Mouse (Mus musculus): ENCODE data around the gene Coro2a.

The Coro2a gene

DNA sequence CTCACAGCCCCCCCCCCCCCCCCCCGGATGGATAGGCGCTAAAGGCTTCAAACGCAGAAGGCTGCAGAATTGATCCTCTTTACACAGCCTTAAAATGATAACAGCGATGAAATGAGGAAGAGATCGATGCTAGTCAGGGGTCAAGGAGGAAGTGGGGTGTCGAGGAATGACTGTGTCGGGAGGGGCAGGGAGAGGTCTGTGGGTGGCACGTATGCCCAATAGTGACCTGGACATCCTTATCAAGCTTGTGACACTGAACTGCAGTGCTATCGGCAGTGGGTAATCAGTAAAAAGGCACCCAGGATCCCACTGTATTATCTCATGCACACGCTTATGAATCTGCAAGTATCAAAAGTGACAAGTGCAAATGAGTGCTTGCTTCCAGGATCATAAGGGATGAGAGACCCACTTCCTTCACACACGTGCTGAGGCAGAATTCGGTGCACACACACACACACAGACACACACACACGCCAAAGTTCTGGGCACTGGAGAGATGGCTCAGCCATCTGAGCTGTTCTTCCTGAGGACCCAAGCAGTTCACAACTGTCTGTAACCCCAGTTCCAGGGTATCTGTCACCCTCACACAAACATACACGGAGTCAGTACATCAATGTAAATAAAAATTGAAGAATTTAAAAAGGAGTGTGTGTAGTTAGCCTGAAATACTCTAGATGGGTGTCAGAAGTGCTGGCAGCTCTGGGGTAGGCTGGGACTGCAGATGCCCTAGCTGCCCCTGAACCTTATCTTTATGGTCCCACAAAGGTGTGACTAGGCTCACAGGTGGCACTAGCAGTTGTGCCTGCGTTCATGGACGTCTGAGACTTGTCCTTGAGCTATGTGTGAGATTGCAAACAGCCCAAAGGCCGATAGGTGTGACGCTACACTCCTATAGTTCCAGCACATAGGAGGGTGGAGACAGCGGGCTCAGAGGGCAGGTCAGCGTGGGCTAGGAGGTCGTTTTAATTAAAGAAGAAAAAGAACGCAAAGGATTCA lies 43.0 kb downstream of the Coro2a start:
- DNase-seq (ENCODE audit: low spot score in 2 of 2), result no peak

DNA sequence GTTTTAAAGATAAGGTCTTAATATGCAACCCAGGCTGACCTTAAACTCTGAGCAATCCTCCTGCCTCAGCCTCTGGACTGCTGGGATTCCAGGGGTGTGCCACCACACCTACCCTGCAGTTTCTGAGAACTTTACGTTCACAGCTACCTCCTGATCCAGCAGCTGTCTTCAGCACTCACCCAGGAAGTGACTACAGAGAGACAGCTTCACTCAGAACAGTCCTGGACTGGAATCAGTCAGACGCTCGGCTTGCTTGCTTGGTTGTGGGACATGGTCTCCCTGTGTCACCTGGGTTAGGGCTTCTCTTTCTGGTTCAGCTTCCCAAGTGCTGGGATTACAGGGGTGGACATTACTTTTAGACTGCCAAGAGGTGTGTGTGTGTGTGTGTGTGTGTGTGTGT lies 45.1 kb downstream of the Coro2a start:
- no peak for DNase-seq (ENCODE audit: low spot score in 2 of 2)

DNA sequence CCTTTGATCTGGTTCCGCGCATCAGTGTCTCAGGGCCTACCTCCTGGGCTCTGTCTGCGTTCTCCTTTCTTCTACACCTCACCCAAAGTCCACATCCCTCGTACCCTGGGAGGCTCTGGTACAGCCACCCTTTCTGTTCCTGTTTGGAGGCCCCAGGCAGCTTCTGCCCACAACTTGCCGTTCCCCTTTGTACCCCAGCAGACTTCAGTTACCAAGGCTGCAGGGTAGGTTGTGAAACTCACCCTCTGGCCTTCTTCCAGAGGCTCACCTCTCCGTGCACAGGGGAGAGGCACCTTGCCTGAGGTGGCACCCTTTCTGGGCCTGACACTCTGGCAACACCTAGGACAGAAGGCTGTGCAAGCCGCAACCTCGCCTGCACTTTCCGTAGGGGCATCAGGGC lies 46.2 kb downstream of the Coro2a start:
- no peak for DNase-seq (ENCODE audit: low spot score in 2 of 2)

DNA sequence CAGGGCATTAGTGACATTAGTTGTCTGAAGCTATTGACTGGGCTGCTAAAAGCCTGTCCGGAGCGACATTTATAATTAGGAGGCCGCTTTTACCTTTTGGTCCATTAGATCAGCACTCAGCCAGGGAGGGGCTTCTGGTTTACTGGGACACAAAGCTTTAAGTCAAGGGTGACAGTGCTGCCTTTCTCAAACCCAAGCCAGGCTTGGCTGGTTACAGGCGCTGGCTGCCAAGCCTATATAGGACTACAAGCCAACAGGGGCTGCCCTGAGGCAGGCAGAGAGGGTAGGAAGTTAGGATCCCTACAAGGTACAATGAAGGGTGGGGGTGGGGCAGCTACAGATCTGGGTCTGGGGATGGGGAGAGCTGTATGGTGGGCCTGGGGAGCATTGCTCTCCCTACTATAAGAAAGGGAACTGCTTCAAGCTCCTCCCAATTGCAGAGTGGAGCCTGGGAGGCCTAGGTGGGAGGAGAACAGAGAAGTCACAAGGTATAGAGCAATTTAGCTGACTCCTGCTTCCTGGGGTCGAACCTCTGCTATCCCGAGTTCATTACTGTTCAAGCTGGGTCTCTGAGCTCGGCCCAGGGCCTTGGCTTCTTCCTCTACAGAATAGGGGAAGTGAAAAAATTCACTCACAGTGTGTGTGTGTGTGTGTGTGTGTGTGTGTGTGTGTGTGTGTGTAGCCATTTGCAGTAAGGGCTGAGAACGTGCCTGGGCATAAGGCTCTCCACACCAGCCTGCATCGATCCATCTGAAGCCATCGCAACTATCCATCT lies 47.5 kb downstream of the Coro2a start:
- no peak for DNase-seq (ENCODE audit: low spot score in 2 of 2)

DNA sequence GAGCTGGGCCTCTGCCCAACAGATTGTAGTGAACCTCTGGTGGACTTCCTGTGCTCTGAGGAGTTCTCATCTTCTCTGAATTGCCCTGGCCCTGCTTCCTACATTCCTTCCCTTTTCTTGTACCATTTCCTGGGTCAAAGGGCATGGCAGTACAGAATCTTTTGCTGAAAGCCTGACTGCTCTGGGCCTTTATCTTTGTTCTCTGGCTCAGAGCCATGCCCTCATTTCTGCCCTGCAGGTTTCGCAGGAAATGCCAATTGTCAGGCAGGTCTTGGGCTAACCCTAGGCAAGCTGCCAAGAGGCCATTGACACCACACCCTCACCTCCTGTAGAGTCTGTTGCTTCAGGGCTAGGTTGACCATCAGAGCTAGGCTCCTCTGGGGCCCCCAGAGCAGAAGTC lies 48.1 kb downstream of the Coro2a start:
- DNase-seq (ENCODE audit: low spot score in 2 of 2), result no peak

DNA sequence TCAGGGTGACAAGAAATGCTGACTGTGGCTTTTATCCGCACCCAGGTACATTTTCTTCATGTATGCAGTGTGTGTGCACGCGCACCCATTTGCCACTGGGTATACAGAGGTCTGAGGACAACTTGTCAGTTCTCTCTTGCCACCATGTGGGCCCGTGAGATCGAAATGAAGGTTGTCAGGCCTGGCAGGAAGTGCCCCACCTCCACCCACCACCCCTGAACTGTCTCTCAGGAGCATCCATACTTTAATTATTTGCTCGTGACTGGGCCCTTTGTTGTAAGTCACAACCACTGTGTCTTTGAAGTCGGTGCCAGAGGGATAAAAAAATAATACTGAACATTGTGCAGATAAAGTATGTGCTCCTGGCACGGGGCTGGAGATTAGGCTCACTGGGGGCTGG lies 51.6 kb downstream of the Coro2a start:
- DNase-seq (ENCODE audit: low spot score in 2 of 2), result no peak

DNA sequence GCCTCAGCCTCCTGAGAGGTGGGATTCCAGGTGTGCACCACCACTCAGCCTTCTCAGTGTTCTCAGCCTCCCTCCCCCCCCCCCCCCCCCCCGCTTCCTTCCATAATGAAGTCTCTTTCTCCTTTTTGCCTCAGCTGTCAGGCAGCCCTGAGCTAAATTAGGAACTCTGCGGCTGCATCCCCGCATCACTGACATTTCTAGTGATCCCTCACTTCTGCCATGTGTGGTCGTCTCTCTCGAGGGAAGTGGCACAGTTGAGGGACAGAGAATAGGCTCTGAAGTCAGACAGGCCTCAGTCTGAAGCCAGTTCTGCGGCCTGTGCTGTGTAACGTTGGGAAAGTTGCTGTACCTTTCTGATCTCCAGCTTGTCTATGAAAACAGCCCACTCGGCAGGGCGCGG lies 52.0 kb downstream of the Coro2a start:
- no peak for DNase-seq (ENCODE audit: low spot score in 2 of 2)

DNA sequence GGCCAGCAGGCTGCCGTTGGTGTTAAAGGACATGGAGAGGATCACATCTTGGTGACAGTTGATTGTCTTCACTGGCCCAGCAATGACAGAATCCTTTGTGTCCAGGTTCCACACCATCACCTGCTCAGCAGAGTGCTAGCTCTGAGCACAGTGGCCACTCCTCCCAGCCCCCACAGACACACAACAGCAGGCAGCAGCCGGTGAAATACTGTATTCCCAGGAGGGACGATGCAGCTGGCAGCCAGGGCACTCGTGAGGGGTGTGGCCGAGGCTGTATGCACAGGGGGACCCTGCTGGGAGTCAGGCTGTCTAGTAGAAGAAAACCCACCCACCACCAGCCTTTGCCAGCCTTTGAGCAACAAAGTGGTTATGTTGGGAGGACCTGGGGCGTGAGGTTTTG lies 55.3 kb downstream of the Coro2a start:
- DNase-seq (ENCODE audit: low spot score in 2 of 2), result no peak

DNA sequence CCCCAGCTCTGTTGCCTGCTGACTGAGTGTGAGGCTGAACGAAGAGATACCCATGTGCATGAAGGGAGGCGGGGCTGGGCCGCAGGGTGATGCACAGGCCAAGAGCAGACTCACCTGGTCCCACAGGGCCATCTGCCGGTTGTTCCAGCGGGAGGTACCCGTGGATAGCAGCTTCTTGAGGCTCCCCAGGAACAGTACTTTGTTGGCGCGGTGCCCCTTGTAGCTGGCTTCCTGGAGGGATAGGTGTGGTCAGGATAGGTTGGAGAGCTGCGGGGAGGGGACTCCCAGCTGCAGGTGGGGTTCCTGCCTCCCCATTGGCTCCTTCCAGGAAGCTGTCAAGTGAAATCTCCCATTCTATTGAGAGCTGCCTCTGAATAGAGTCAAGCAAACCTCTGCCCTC lies 56.5 kb downstream of the Coro2a start:
- no peak for DNase-seq (ENCODE audit: low spot score in 2 of 2)

DNA sequence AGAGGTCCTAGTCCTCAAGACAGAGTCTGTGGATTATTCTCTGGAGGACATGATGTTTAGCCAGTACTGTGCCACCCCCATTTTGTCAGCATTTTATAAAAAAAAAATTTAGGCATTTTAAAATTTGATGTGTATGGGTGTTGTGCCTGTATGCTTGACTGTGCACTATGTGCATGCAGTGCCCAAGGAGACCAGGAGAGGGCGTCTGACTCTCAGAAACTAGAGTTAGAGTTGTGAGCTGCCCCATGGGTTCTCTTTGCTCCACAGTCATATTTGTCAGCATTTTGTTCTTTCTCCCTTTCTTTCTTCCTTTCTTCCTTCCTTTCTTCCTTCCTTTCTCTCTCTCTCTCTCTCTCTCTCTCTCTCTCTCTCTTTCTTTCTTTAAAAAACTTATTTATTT lies 57.7 kb downstream of the Coro2a start:
- DNase-seq (ENCODE audit: low spot score in 2 of 2), result no peak

DNA sequence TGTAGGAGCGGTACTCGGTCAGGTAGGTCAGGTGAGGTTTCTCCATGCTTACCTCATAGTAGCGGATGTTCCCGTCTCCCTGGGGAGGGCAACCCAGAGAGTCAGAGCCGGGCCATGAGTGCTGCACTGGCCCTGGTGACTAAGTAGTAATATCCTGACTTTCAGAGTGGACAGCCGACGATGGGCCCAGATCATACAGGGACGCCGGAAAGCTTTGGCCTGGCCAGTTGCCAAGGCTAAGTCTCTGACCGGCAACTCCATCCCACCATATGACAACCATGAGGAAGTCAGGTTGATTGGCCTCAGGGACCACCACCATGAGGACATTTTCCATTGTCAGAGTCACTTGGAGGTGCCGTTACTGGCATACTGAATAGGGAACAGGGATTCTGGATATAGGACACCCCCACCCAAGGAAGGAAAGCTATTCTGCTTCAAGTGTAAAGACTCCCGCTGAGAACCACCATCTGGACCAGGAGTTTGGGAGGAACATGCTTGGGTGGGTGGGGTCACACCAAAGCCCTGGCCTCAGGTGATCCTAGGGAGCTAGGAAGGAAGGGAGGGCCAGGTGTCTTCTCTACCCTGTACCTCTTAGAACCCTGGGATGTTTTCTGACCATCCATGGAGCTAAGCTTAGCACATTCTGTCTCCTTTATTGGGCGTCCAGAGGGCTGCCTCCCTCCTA lies 58.5 kb downstream of the Coro2a start:
- no peak for DNase-seq (ENCODE audit: low spot score in 2 of 2)

DNA sequence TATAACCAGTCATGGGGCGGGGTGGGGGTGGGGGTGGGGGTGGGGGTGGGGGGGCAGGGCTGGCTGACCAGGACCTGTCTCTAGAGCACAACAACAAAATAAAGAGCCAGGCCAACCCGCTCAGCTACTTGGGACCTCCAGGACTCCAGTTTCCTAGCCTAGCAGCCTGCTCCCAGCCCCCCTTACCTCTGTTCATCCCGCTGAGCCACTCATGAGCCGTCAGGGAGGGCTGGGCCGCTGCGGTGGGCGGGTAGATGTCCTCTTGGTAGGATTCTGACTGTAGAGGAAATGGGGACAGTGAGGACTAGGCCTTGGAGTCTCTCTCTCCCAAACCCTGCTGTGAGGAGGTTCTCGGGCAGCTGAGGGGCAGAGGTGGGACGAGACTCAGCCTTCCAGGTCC lies 60.3 kb downstream of the Coro2a start:
- no peak for DNase-seq (ENCODE audit: low spot score in 2 of 2)

DNA sequence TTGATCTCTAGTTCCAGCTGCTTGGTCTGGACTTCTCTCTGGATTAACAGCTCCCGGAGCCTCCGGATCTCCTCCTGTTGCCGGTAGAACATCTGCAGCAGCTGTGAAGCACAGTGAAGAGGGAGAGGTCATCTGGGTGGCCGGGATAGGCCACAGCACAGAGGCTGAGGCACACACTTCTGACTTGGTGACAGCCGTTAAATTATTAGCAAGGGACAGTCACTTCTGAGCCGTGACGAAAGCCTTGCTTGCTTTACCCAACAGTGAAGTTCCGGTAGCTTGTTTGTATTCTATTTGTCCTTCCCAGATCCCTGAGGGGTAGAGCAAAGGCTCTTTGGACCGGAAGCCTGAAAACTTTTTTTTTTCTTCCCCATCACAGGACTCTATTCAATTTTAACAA lies 62.8 kb downstream of the Coro2a start:
- no peak for DNase-seq (ENCODE audit: low spot score in 2 of 2)

DNA sequence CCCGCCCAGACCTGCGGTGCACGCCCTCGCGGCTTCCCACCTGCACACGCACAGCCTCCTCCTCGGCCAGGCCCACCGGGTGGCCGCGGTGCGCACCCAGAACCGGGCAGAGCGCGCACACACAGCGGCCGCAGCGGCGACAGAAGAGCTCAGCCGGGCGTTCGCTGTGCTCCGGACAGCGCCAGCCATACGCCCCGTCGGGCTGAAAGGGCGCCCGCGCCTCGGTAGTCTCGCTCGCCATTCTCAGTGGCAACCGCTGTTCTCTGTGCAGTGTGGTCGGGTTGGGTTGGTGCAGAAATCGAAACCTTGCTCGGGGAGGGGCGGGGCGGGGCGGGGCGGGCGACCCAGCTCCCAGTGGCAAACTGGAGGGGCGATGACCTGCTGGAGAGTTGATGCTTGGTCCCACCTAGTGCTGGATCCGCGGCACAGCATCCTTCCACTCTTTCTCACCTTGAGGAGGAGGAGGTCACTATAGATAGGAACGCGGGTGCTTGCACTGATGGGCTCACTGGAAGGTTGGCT lies 66.1 kb downstream of the Coro2a start, which contains the start of gene Trim14:
Gene Trim14, minus strand, starts transcription at position 302 of the 522 bp plus-strand sequence.
- DNase-seq (ENCODE audit: low spot score in 2 of 2), result no peak

DNA sequence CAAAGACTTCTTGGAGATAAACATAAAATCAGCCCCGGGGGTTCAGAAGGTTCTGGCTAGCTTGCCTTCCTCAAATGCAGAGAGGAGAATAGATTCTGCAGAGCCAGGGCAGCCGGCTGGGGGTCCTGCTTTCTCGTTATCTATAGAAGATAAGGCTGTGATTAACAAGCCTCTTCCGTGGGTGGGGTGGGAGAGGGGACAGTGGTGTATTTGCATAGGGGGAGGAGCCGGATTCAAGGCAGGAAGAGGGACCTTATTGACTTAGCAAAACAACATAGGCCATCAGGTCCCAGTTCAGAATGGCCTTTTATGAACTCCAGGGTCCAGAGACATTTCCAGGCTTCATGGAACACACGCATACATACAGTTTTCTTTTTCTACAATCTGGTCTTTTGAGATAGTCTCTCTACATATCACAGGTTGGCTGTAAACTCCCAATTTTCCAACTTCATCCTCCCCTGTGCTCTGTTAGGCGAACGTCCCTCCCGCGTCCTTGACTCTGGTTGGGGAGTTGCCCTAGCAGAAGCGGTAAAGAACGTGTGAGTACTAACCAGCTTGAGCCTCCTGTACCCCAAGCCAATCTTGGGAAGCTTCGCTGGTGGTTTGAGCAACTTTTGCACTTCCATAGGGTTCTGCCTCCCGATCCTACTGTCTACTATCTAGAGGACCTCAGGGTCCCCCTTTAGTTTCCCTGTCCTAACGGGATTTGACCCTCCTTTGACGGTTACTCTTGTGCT lies 66.7 kb downstream of the Coro2a start:
- no peak for DNase-seq (ENCODE audit: low spot score in 2 of 2)

DNA sequence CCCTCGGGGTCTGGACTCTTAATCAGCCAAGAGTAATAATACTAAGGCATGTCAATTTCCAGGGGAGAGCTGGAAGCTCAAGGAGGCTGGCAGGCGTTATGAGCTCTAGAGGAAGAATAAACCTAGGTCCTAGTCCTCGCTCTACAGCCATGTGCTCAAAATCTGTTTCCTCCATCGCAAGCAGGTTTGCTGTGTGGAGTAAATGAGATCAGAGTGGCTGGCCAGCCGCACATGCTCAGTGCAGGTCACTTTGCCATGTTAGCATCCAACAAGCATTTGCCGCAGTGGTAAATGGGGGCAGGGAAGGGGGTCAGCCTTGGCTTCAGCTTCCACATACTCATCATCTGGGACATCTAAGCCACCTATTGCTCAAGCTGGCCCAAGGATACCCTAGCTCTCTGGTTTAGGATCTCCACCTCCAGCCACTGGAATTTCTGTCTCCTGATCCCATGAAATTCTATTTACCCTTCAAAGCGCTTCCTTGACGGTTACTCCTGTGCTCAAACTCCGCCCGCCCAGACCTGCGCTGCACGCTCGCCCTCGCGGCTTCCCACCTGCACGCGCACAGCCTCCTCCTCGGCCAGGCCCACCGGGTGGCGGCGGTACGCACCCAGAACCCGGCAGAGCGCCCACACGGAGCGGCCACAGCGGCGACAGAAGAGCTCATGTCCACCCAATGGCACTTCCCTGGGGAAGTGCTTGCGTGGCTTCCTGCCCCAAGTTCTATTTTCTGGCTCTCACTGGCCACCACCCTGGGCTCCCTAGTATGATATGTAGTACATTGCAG lies 67.9 kb downstream of the Coro2a start:
- DNase-seq (ENCODE audit: low spot score in 2 of 2), result no peak

DNA sequence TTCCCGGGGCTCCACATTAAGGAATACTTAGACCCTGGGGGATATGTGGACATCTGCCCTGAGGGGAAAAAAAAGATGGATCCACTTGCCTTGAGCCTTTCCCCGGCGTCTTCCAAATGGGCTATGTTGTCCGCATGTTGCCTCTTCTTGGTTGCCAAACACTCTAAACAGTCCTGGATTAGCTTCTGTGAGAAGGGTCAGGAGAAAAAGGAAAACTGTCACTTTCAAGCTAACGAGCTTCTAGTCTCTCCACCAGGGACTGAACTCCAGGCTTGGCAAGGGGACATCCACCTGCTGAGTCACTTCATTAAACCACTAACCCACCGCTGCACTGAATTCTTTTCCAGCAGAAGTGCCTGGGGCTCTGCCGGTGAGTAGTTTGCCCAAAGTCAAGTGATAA lies 69.1 kb downstream of the Coro2a start:
- DNase-seq (ENCODE audit: low spot score in 2 of 2), result no peak

DNA sequence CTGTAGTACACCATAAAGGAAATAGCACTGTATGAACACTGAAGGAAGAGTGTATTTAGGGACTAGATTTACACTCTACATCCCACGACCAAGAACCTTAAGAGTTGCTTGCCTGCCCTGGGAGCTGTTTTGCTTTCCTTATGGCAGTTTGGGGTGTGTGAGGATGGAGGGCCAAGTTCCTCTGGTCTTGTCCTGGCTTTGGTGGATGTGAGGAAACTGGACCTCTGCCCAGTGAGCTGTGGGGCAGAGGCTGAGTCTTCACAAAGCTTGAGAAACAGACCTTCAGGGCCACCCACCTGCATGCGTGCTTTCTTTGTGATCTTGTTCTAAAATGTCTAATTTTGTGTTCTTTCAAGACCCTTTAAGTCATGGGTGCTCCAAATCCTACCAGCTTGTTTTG lies 69.5 kb downstream of the Coro2a start:
- no peak for DNase-seq (ENCODE audit: low spot score in 2 of 2)

DNA sequence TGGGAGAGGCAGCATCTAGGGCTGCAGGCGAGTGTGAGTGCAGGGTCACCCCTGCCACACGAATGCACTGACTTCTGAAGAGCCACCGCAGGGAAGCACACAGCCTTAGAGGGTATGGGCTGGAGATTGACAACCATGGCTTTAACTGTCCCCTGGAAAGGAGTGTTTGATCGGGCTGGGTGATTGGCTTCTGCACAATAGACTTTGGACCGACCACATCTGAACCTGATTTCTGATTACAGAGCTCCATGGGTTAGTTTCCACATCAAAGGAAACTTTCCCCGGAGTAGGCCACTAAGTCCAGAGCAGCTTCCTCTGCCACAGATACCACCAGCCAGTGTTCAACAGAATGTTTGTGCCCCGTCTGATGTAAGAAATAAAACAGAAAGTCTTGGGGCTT lies 72.3 kb downstream of the Coro2a start:
- no peak for DNase-seq (ENCODE audit: low spot score in 2 of 2)

DNA sequence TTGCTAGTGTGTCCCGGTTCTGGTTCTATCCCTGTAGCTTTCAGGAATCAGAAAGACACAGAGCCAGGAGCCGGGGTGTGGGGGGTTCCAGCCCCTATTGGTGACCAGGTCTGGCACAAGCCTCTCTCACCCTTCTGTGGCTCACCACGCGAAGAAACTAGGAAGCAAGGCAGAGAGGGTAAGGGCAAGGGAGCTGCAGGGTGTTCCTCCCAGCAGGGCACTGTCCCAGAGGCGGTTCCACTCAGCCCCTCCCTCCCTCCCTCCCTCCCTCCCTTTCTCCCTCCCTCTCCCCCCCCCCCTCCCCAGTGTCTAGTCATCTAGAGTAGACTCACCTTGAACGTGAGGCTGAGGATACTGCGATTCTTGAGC lies 74.5 kb downstream of the Coro2a start:
- DNase-seq (ENCODE audit: low spot score in 2 of 2), result no peak

Data from left cerebral cortex, adult 9 months (tissue).